Mouse (Mus musculus) mouse trophoblast stem cell (cell line): ENCODE measurements around the gene Rcbtb2.

ENCODE experiments used
- in situ Hi-C, 2 experiments: fragments of 300-500 bp; cut with MseI, MboI; formaldehyde crosslinking; loops; 2 replicates in 1 of 2; 3 replicates in 1 of 2; pipeline ENCODE4 v1.15.1; 2025

Rcbtb2 gene

GRCm38 (mm10) chr14:73204016-73204415 lies 81.2 kb downstream of the Rcbtb2 start:
- in situ Hi-C loops: no loop called here

GRCm38 (mm10) chr14:73209262-73209661 lies 86.4 kb downstream of the Rcbtb2 start:
- in situ Hi-C loops: no loop called here

- in situ Hi-C loops: no loop called here
Observed at GRCm38 (mm10) chr14:73210196-73210595, 87.4 kb downstream of the Rcbtb2 start.

GRCm38 (mm10) chr14:73211477-73211876 lies 88.6 kb downstream of the Rcbtb2 start:
- in situ Hi-C loops: no loop called here

- in situ Hi-C loops: no loop called here
Observed at GRCm38 (mm10) chr14:73217062-73217461, 94.2 kb downstream of the Rcbtb2 start.

- in situ Hi-C loops: no loop called here
Observed at GRCm38 (mm10) chr14:73222316-73222970, 99.6 kb downstream of the Rcbtb2 start.

- in situ Hi-C loops: no loop called here
Observed at GRCm38 (mm10) chr14:73226346-73226745, 103.5 kb downstream of the Rcbtb2 start.

GRCm38 (mm10) chr14:73226849-73227248 lies 104.0 kb downstream of the Rcbtb2 start:
- in situ Hi-C loops: no loop called here

- in situ Hi-C loops: no loop called here
Observed at GRCm38 (mm10) chr14:73231286-73231982, 108.6 kb downstream of the Rcbtb2 start.

GRCm38 (mm10) chr14:73234468-73235031 lies 111.7 kb downstream of the Rcbtb2 start:
- in situ Hi-C loops: no loop called here

- in situ Hi-C loops: no loop called here
Observed at GRCm38 (mm10) chr14:73237848-73238321, 115.0 kb downstream of the Rcbtb2 start, which contains the start of gene Lpar6. Gene Lpar6 (plus strand): TSS chr14:73237895.

- in situ Hi-C loops: no loop called here
Observed at GRCm38 (mm10) chr14:73238498-73239250, 115.8 kb downstream of the Rcbtb2 start.

- in situ Hi-C loops: no loop called here
Observed at GRCm38 (mm10) chr14:73239291-73239690, 116.5 kb downstream of the Rcbtb2 start.

GRCm38 (mm10) chr14:73239857-73240256 lies 117.0 kb downstream of the Rcbtb2 start:
- in situ Hi-C loops: no loop called here

- in situ Hi-C loops: no loop called here
Observed at GRCm38 (mm10) chr14:73244061-73244597, 121.3 kb downstream of the Rcbtb2 start.

- in situ Hi-C loops: no loop called here
Observed at GRCm38 (mm10) chr14:73250056-73250455, 127.2 kb downstream of the Rcbtb2 start.

- in situ Hi-C loops: no loop called here
Observed at GRCm38 (mm10) chr14:73252276-73252675, 129.4 kb downstream of the Rcbtb2 start.

GRCm38 (mm10) chr14:73253453-73254251 lies 130.8 kb downstream of the Rcbtb2 start:
- in situ Hi-C loops: no loop called here

GRCm38 (mm10) chr14:73254412-73254811 lies 131.6 kb downstream of the Rcbtb2 start:
- in situ Hi-C loops: no loop called here

GRCm38 (mm10) chr14:73255426-73255970 lies 132.7 kb downstream of the Rcbtb2 start:
- in situ Hi-C loops: no loop called here

- in situ Hi-C loops: no loop called here
Observed at GRCm38 (mm10) chr14:73257348-73257747, 134.5 kb downstream of the Rcbtb2 start.
